Mouse (Mus musculus): ENCODE data around the gene Hip1r. TPM values are rescaled to one million over a fixed set of nuclear protein-coding genes. Genes with fewer than 3 reads are reported as not detected.

Gene Hip1r
- polyA plus RNA-seq, 1 experiment from 2014 or later = 8.6 TPM

GRCm38 (mm10) chr5:124012885-124013284, 39.5 kb downstream of the Hip1r start:
- peaks cover 71% of the 10 kb centered on the region for H3K4me1 ChIP-seq
- H3K4me2 ChIP-seq (replicated peaks) = no peak overlapping the region
- 80% methylated on average over 10 of the region's 10 CpGs for WGBS
- ATAC-seq (ENCODE audit: low FRiP score, low read depth) = no peak
- H3K36me3 ChIP-seq = peaks cover 25% of the 10 kb centered on the region
- no peak overlapping the region; the same call in 1 of the 2 replicates for H3K27ac ChIP-seq
- H3K4me3 ChIP-seq = no peak overlapping the region
- no peak overlapping the region for H3K9ac ChIP-seq
- no peaks in the 10 kb centered on the region for H3K9me3 ChIP-seq
- no peaks in the 10 kb centered on the region for H3K27me3 ChIP-seq

GRCm38 (mm10) chr5:124013747-124014146, 40.3 kb downstream of the Hip1r start:
- Histone ChIP-seq H3K4me1 (peaks cover 76% of the 10 kb centered on the region), H3K9ac (no peak overlapping the region), H3K27me3 (no peaks in the 10 kb centered on the region), H3K9me3 (no peaks in the 10 kb centered on the region), H3K4me2 (replicated peaks) (no peak overlapping the region), H3K4me3 (no peak overlapping the region), H3K36me3 (peaks cover 17% of the 10 kb centered on the region), H3K27ac (peak overlapping the region; percentile 48; the same call in 1 of the 2 replicates)
- WGBS = 84% methylated on average over 16 of the region's 16 CpGs
- ATAC-seq (ENCODE audit: low FRiP score, low read depth) = no peak

- Histone ChIP-seq H3K27me3 (no peaks in the 10 kb centered on the region), H3K4me3 (no peak overlapping the region), H3K9ac (no peak overlapping the region), H3K4me1 (peaks cover 80% of the 10 kb centered on the region), H3K9me3 (no peaks in the 10 kb centered on the region), H3K36me3 (peaks cover 12% of the 10 kb centered on the region), H3K4me2 (replicated peaks) (no peak overlapping the region), H3K27ac (peak overlapping the region; percentile 48; the same call in 1 of the 2 replicates)
- ATAC-seq (ENCODE audit: low FRiP score, low read depth) = no peak
- 58% methylated on average over 3 of the region's 3 CpGs for WGBS
These were observed 40.8 kb downstream of the Hip1r start for GRCm38 (mm10) chr5:124014180-124014579.

- no peak for ATAC-seq (ENCODE audit: low FRiP score, low read depth)
- H3K36me3 ChIP-seq = peaks cover 6% of the 10 kb centered on the region
- no peak overlapping the region for H3K9ac ChIP-seq
- H3K27ac ChIP-seq = peak overlapping the region; percentile 48; the same call in 1 of the 2 replicates
- no peaks in the 10 kb centered on the region for H3K27me3 ChIP-seq
- WGBS = 38% methylated on average over 11 of the region's 11 CpGs
- H3K4me2 ChIP-seq (replicated peaks) = peak overlapping the region; percentile 37
- H3K4me3 ChIP-seq = no peak overlapping the region
- H3K9me3 ChIP-seq = no peaks in the 10 kb centered on the region
- peaks cover 86% of the 10 kb centered on the region for H3K4me1 ChIP-seq
These were observed 41.4 kb downstream of the Hip1r start for GRCm38 (mm10) chr5:124014791-124015251.

- Histone ChIP-seq H3K4me2 (replicated peaks) (no peak overlapping the region), H3K27me3 (no peaks in the 10 kb centered on the region), H3K27ac (no peak overlapping the region), H3K4me1 (peaks cover 83% of the 10 kb centered on the region), H3K9ac (no peak overlapping the region), H3K36me3 (no peaks in the 10 kb centered on the region), H3K9me3 (no peaks in the 10 kb centered on the region), H3K4me3 (no peak overlapping the region)
- no peak for ATAC-seq (ENCODE audit: low FRiP score, low read depth)
- 81% methylated on average over 2 of the region's 2 CpGs for WGBS
These were observed 42.3 kb downstream of the Hip1r start for GRCm38 (mm10) chr5:124015727-124016126.

- no peaks in the 10 kb centered on the region for H3K27me3 ChIP-seq
- H3K9me3 ChIP-seq = no peaks in the 10 kb centered on the region
- ATAC-seq (ENCODE audit: low FRiP score, low read depth) = no peak
- no peak overlapping the region for H3K27ac ChIP-seq
- H3K4me3 ChIP-seq = no peak overlapping the region
- H3K4me1 ChIP-seq = peaks cover 77% of the 10 kb centered on the region
- no peak overlapping the region for H3K9ac ChIP-seq
- no peak overlapping the region for H3K4me2 ChIP-seq (replicated peaks)
- peaks cover 5% of the 10 kb centered on the region; the same call in 1 of the 2 replicates for H3K36me3 ChIP-seq
- WGBS = 87% methylated on average over 7 of the region's 7 CpGs
These were observed 42.9 kb downstream of the Hip1r start for GRCm38 (mm10) chr5:124016291-124016821.

- Histone ChIP-seq H3K27me3 (no peaks in the 10 kb centered on the region), H3K9me3 (no peaks in the 10 kb centered on the region), H3K4me3 (no peak overlapping the region), H3K4me2 (replicated peaks) (no peak overlapping the region), H3K27ac (no peak overlapping the region), H3K36me3 (peaks cover 13% of the 10 kb centered on the region), H3K4me1 (peaks cover 61% of the 10 kb centered on the region), H3K9ac (no peak overlapping the region)
- no peak for ATAC-seq (ENCODE audit: low FRiP score, low read depth)
- WGBS = 83% methylated on average over 9 of the region's 9 CpGs
These were observed 44.5 kb downstream of the Hip1r start for GRCm38 (mm10) chr5:124017941-124018340.

- H3K9ac ChIP-seq = no peak overlapping the region
- no peaks in the 10 kb centered on the region for H3K9me3 ChIP-seq
- H3K36me3 ChIP-seq = peaks cover 13% of the 10 kb centered on the region
- H3K27ac ChIP-seq = no peak overlapping the region
- peaks cover 57% of the 10 kb centered on the region for H3K4me1 ChIP-seq
- no peak overlapping the region for H3K4me2 ChIP-seq (replicated peaks)
- WGBS = 81% methylated on average over 9 of the region's 9 CpGs
- no peaks in the 10 kb centered on the region for H3K27me3 ChIP-seq
- no peak overlapping the region for H3K4me3 ChIP-seq
- ATAC-seq (ENCODE audit: low FRiP score, low read depth) = no peak
These were observed 45.2 kb downstream of the Hip1r start for GRCm38 (mm10) chr5:124018651-124019050.

GRCm38 (mm10) chr5:124019348-124020216, 46.2 kb downstream of the Hip1r start:
- 79% methylated on average over 12 of the region's 12 CpGs for WGBS

GRCm38 (mm10) chr5:124021148-124021547, 47.7 kb downstream of the Hip1r start:
- H3K4me2 ChIP-seq (replicated peaks) = no peak overlapping the region
- ATAC-seq (ENCODE audit: low FRiP score, low read depth) = no peak
- H3K27me3 ChIP-seq = no peaks in the 10 kb centered on the region
- no peak overlapping the region for H3K9ac ChIP-seq
- no peak overlapping the region for H3K4me3 ChIP-seq
- H3K9me3 ChIP-seq = no peaks in the 10 kb centered on the region
- H3K27ac ChIP-seq = no peak overlapping the region
- H3K36me3 ChIP-seq = peaks cover 18% of the 10 kb centered on the region
- 91% methylated on average over 11 of the region's 11 CpGs for WGBS
- H3K4me1 ChIP-seq = peaks cover 59% of the 10 kb centered on the region

More at GRCm38 (mm10) chr5:124019348-124020216, 46.2 kb downstream of the Hip1r start:
- Histone ChIP-seq H3K27me3 (no peaks in the 10 kb centered on the region), H3K4me1 (peaks cover 57% of the 10 kb centered on the region), H3K36me3 (peaks cover 13% of the 10 kb centered on the region), H3K27ac (no peak overlapping the region), H3K4me2 (replicated peaks) (no peak overlapping the region), H3K9me3 (no peaks in the 10 kb centered on the region), H3K9ac (no peak overlapping the region), H3K4me3 (no peak overlapping the region)
- ATAC-seq (ENCODE audit: low FRiP score, low read depth) = no peak

- Histone ChIP-seq H3K9ac (no peak overlapping the region), H3K9me3 (no peaks in the 10 kb centered on the region), H3K4me2 (replicated peaks) (no peak overlapping the region), H3K36me3 (peaks cover 24% of the 10 kb centered on the region), H3K4me3 (no peak overlapping the region), H3K27ac (no peak overlapping the region), H3K4me1 (peaks cover 59% of the 10 kb centered on the region), H3K27me3 (no peaks in the 10 kb centered on the region)
- ATAC-seq (ENCODE audit: low FRiP score, low read depth) = no peak
- 91% methylated on average over 11 of the region's 11 CpGs for WGBS
These were observed 48.3 kb downstream of the Hip1r start for GRCm38 (mm10) chr5:124021701-124022100.

- no peaks in the 10 kb centered on the region for H3K9me3 ChIP-seq
- H3K4me2 ChIP-seq (replicated peaks) = no peak overlapping the region
- H3K27me3 ChIP-seq = no peaks in the 10 kb centered on the region
- ATAC-seq (ENCODE audit: low FRiP score, low read depth) = no peak
- H3K4me1 ChIP-seq = peaks cover 58% of the 10 kb centered on the region
- no peak overlapping the region for H3K9ac ChIP-seq
- no peak overlapping the region for H3K4me3 ChIP-seq
- H3K36me3 ChIP-seq = peaks cover 27% of the 10 kb centered on the region
- 80% methylated on average over 7 of the region's 7 CpGs for WGBS
- H3K27ac ChIP-seq = no peak overlapping the region
These were observed 48.9 kb downstream of the Hip1r start for GRCm38 (mm10) chr5:124022365-124022764.

Data from limb, embryonic 13.5 days (tissue).